Mouse (Mus musculus) heart, postnatal 0 days (tissue): ENCODE measurements around the gene Gm8439.

Source experiments
- CTCF ChIP-seq: IDR thresholded peaks from 2 replicates; pipeline ENCODE4 v1.5.1; 2016; ENCODE audit warnings: antibody characterized with exemption, control low read depth, low read depth
- EP300 ChIP-seq: IDR thresholded peaks from 2 replicates; pipeline ENCODE4 v1.6.1; 2016; ENCODE audit warnings: antibody characterized with exemption, low read depth

- no peak for TF ChIP-seq EP300
- no peak for TF ChIP-seq CTCF
These were observed 10.4 kb downstream of the Gm8439 start for GRCm38 (mm10) chr4:120598922-120599321.
